Mouse (Mus musculus) megakaryocyte-erythroid progenitor cell, adult 5-6 weeks (primary cell): Measurements from ENCODE around the gene Tuba4a. TPM values are rescaled to one million over a fixed set of nuclear protein-coding genes. Genes with fewer than 3 reads are reported as not detected.

Experiments
- ATAC-seq: replicated peaks from 2 replicates; pipeline ENCODE4 v1.8.0; 2016; ENCODE audit warnings: mild to moderate bottlenecking, inconsistent platforms; ENCODE audit not compliant: severe bottlenecking, poor library complexity, low FRiP score, low TSS enrichment
- total RNA-seq, 2 experiments: library from RNA; stranded (forward) in 1 of 2; stranded (reverse) in 1 of 2; fragments of 200-1000, 215-1000 nt in 1 of 2; fragments of >200 nt in 1 of 2; fragmentation: Nextera tagmentation in 1 of 2; gene quantifications; 2 replicates each; pipeline ENCODE4 v1.2.3; 2014 to 2017

Tuba4a gene
- total RNA-seq, 2 experiments from 2014 or later: 137 to 232 TPM

DNA sequence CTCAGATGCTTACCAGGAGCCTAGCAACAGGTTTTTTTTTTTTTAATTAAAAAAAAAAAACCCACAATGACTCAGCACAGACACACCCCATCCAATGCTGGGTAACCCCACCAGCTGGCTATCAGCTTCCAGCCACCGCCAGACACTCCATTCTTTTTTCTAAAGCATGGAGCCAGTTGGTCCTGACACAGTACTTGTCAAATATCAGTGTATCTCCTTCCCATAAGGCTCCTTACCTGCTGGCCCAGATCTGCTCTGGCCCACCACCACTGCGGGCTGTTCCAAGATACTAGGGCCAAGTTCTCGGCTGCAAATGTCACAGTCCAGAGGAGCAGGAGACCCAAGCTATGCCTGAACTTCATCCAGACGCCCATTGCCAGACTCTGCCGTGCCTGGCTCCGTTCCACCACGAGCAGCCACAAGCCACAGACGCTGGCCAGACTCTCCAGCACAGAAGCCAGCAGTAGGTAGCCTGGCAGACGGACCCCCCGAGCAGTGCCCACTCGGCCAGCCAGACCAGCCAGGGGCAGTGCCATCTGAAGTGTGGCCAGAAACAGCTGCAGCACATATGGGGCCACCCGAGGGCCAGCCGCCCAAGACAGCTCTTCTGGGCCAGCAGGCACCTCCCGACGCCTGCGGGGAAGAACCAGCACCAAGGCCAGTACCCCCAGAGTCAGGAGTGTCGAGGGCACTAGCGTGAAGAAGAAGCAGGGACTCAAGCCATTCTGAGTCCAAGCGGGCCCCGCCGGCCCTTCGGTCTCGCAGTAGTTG is 40.1 kb downstream of the Tuba4a start:
- ATAC-seq: peak; percentile 71

- peak; percentile 94 for ATAC-seq
Measured at GRCm38 (mm10) chr1:75168472-75169464, 50.9 kb downstream of the Tuba4a start, which contains the start of gene Zfand2b. Gene Zfand2b (plus strand): TSS chr1:75168646.

- ATAC-seq: peak; percentile 20
Measured at GRCm38 (mm10) chr1:75168093-75168471, 51.6 kb downstream of the Tuba4a start.

Other genes starting within 250 kb of the Tuba4a start
- gene Nhej1, start 94.7 kb downstream of the Tuba4a start, total RNA-seq (2014; fragmentation: Nextera tagmentation): 6.0 and 9.2 TPM in 2 replicates
- gene Nhej1, start 94.7 kb downstream of the Tuba4a start, total RNA-seq (2017): 2.0 and 10.1 TPM in 2 replicates
- gene Slc23a3, start 86.0 kb downstream of the Tuba4a start, total RNA-seq (2014; fragmentation: Nextera tagmentation): not detected in 2 replicates
- gene Slc23a3, start 86.0 kb downstream of the Tuba4a start, total RNA-seq (2017): not detected in 2 replicates
- 56.9 and 83.8 TPM in 2 replicates for gene Cnppd1, start 77.2 kb downstream of the Tuba4a start, total RNA-seq (2014; fragmentation: Nextera tagmentation)
- 51.8 and 81.7 TPM in 2 replicates for gene Cnppd1, start 77.2 kb downstream of the Tuba4a start, total RNA-seq (2017)
- 105 and 115 TPM in 2 replicates for gene Retreg2, start 77.1 kb downstream of the Tuba4a start, total RNA-seq (2014; fragmentation: Nextera tagmentation)
- 63.6 and 129 TPM in 2 replicates for gene Retreg2, start 77.1 kb downstream of the Tuba4a start, total RNA-seq (2017)
- gene Zfand2b, start 51.2 kb downstream of the Tuba4a start, total RNA-seq (2014; fragmentation: Nextera tagmentation): 43.4 and 44.3 TPM in 2 replicates
- gene Zfand2b, start 51.2 kb downstream of the Tuba4a start, total RNA-seq (2017): 33.4 and 48.9 TPM in 2 replicates
- 67.7 and 101 TPM in 2 replicates for gene Abcb6, start 39.5 kb downstream of the Tuba4a start, total RNA-seq (2014; fragmentation: Nextera tagmentation)
- 22.2 and 75.6 TPM in 2 replicates for gene Abcb6, start 39.5 kb downstream of the Tuba4a start, total RNA-seq (2017)
- gene Ankzf1, start 27.7 kb downstream of the Tuba4a start, total RNA-seq (2014; fragmentation: Nextera tagmentation): 13.2 and 14.7 TPM in 2 replicates
- gene Ankzf1, start 27.7 kb downstream of the Tuba4a start, total RNA-seq (2017): 16.9 and 24.1 TPM in 2 replicates
- 25.4 and 25.5 TPM in 2 replicates for gene Atg9a, start 27.7 kb downstream of the Tuba4a start, total RNA-seq (2014; fragmentation: Nextera tagmentation)
- gene Atg9a, start 27.7 kb downstream of the Tuba4a start, total RNA-seq (2017): 4.8 and 8.0 TPM in 2 replicates
- gene Glb1l, start 9.1 kb downstream of the Tuba4a start, total RNA-seq (2014; fragmentation: Nextera tagmentation): 20.0 and 24.2 TPM in 2 replicates
- gene Glb1l, start 9.1 kb downstream of the Tuba4a start, total RNA-seq (2017): 5.4 and 18.3 TPM in 2 replicates
- 117 and 193 TPM in 2 replicates for gene Stk16, start 9.0 kb downstream of the Tuba4a start, total RNA-seq (2014; fragmentation: Nextera tagmentation)
- 88.3 and 103 TPM in 2 replicates for gene Stk16, start 9.0 kb downstream of the Tuba4a start, total RNA-seq (2017)
- not detected in 2 replicates for gene A630095N17Rik, start 12.2 kb upstream of the Tuba4a start, total RNA-seq (2014; fragmentation: Nextera tagmentation)
- gene A630095N17Rik, start 12.2 kb upstream of the Tuba4a start, total RNA-seq (2017): not detected in 2 replicates
- 15.2 and 18.3 TPM in 2 replicates for gene Dnajb2, start 16.5 kb upstream of the Tuba4a start, total RNA-seq (2014; fragmentation: Nextera tagmentation)
- gene Dnajb2, start 16.5 kb upstream of the Tuba4a start, total RNA-seq (2017): 14.2 and 21.7 TPM in 2 replicates
- 0.31 TPM in 1 of 2 replicates, not detected in the other for gene Ptprn, start 44.6 kb upstream of the Tuba4a start, total RNA-seq (2014; fragmentation: Nextera tagmentation)
- 0.08 TPM in 1 of 2 replicates, not detected in the other for gene Ptprn, start 44.6 kb upstream of the Tuba4a start, total RNA-seq (2017)
- gene Resp18, start 58.5 kb upstream of the Tuba4a start, total RNA-seq (2014; fragmentation: Nextera tagmentation): not detected in 2 replicates
- gene Resp18, start 58.5 kb upstream of the Tuba4a start, total RNA-seq (2017): not detected in 2 replicates
- 47.3 and 48.2 TPM in 2 replicates for gene Dnpep, start 98.1 kb upstream of the Tuba4a start, total RNA-seq (2014; fragmentation: Nextera tagmentation)
- 45.3 and 50.8 TPM in 2 replicates for gene Dnpep, start 98.1 kb upstream of the Tuba4a start, total RNA-seq (2017)
- not detected in 2 replicates for gene Des, start 140.5 kb upstream of the Tuba4a start, total RNA-seq (2014; fragmentation: Nextera tagmentation)
- gene Des, start 140.5 kb upstream of the Tuba4a start, total RNA-seq (2017): not detected in 2 replicates
- gene Speg, start 155.4 kb upstream of the Tuba4a start, total RNA-seq (2014; fragmentation: Nextera tagmentation): not detected in 2 replicates
- gene Speg, start 155.4 kb upstream of the Tuba4a start, total RNA-seq (2017): 0.19 TPM in 1 of 2 replicates, not detected in the other
- gene Gmppa, start 216.1 kb upstream of the Tuba4a start, total RNA-seq (2014; fragmentation: Nextera tagmentation): 70.3 and 92.5 TPM in 2 replicates
- gene Gmppa, start 216.1 kb upstream of the Tuba4a start, total RNA-seq (2017): 35.0 and 52.6 TPM in 2 replicates
- gene Asic4, start 230.6 kb upstream of the Tuba4a start, total RNA-seq (2014; fragmentation: Nextera tagmentation): not detected in 2 replicates
- gene Asic4, start 230.6 kb upstream of the Tuba4a start, total RNA-seq (2017): not detected in 2 replicates